Mouse (Mus musculus) cerebellum, adult 2 months (tissue): ENCODE data around the gene Alkbh7.

ENCODE experiments used
- CTCF ChIP-seq: fragments of 200-500 bp; IDR thresholded peaks from 2 replicates; pipeline ENCODE4 v1.5.1; 2011; ENCODE audit warnings: low read depth, mild to moderate bottlenecking, control low read depth, low read length, moderate library complexity, borderline replicate concordance; ENCODE audit not compliant: insufficient read depth
- POLR2A ChIP-seq: fragments of 200-500 bp; IDR thresholded peaks from 2 replicates; pipeline ENCODE4 v1.6.1; 2011; ENCODE audit warnings: low read length, control low read depth, borderline replicate concordance; ENCODE audit not compliant: insufficient read depth

- TF ChIP-seq CTCF (no peak), POLR2A (no peak)
Observed at GRCm38 (mm10) chr17:56982013-56982412, 15.1 kb upstream of the Alkbh7 start, which contains the start of gene Acer1.
